Mouse (Mus musculus): Measurements from ENCODE around the gene Ddr2. TPM values are rescaled to one million over a fixed set of nuclear protein-coding genes. Genes with fewer than 3 reads are reported as not detected.
"Not testable (repeated sequence)": the region's sequence is repeated elsewhere in the genome, so short reads cannot be mapped to it uniquely, and the experiment has no call there.

The Ddr2 gene
- polyA plus RNA-seq, 1 experiment from 2014 or later = 0.91 TPM

- no peak overlapping the region for H3K4me2 ChIP-seq (ENCODE audit: low read depth, low read length)
- WGBS = 88% methylated on average over 10 of the region's 10 CpGs
- no peaks in the 10 kb centered on the region for H3K36me3 ChIP-seq (ENCODE audit: control insufficient read depth, insufficient read depth, low read length)
Measured at GRCm38 (mm10) chr1:170112261-170112660, 1.7 kb upstream of the Ddr2 start.

GRCm38 (mm10) chr1:170111651-170112226 lies 1.2 kb upstream of the Ddr2 start:
- Histone ChIP-seq H3K9ac (replicated peaks; ENCODE audit: low read depth, low read length) (no peak overlapping the region), H3K4me2 (ENCODE audit: low read depth, low read length) (no peak overlapping the region), H3K4me3 (ENCODE audit: low read depth, low read length) (no peak overlapping the region), H3K36me3 (ENCODE audit: control insufficient read depth, insufficient read depth, low read length) (no peaks in the 10 kb centered on the region), H3K27me3 (ENCODE audit: control insufficient read depth, insufficient read depth, low read length) (no peaks in the 10 kb centered on the region), H3K27ac (ENCODE audit: low read depth, low read length) (no peak overlapping the region), H3K4me1 (ENCODE audit: control insufficient read depth, insufficient read depth, low read length) (no peaks in the 10 kb centered on the region), H3K9me3 (ENCODE audit: control insufficient read depth, low read length) (no peaks in the 10 kb centered on the region)
- 88% methylated on average over 16 of the region's 16 CpGs for WGBS
- no peak for ATAC-seq (ENCODE audit: low read depth)

More at GRCm38 (mm10) chr1:170112261-170112660, 1.7 kb upstream of the Ddr2 start:
- no peak overlapping the region for H3K4me3 ChIP-seq (ENCODE audit: low read depth, low read length)
- no peaks in the 10 kb centered on the region for H3K4me1 ChIP-seq (ENCODE audit: control insufficient read depth, insufficient read depth, low read length)
- H3K27me3 ChIP-seq (ENCODE audit: control insufficient read depth, insufficient read depth, low read length) = no peaks in the 10 kb centered on the region
- H3K9me3 ChIP-seq (ENCODE audit: control insufficient read depth, low read length) = no peaks in the 10 kb centered on the region
- ATAC-seq (ENCODE audit: low read depth) = no peak
- H3K9ac ChIP-seq (replicated peaks; ENCODE audit: low read depth, low read length) = no peak overlapping the region
- no peak overlapping the region for H3K27ac ChIP-seq (ENCODE audit: low read depth, low read length)

- peak overlapping the region; percentile 34; the same call in 1 of the 2 replicates for H3K27ac ChIP-seq (ENCODE audit: low read depth, low read length)
- no peak overlapping the region for H3K4me2 ChIP-seq (ENCODE audit: low read depth, low read length)
- H3K4me1 ChIP-seq (ENCODE audit: control insufficient read depth, insufficient read depth, low read length) = no peaks in the 10 kb centered on the region
- H3K9me3 ChIP-seq (ENCODE audit: control insufficient read depth, low read length) = no peaks in the 10 kb centered on the region
- 86% methylated on average over 19 of the region's 19 CpGs for WGBS
- no peak overlapping the region; the same call in 1 of the 2 replicates for H3K4me3 ChIP-seq (ENCODE audit: low read depth, low read length)
- ATAC-seq (ENCODE audit: low read depth) = no peak
- H3K27me3 ChIP-seq (ENCODE audit: control insufficient read depth, insufficient read depth, low read length) = no peaks in the 10 kb centered on the region
- H3K36me3 ChIP-seq (ENCODE audit: control insufficient read depth, insufficient read depth, low read length) = no peaks in the 10 kb centered on the region
- H3K9ac ChIP-seq (replicated peaks; ENCODE audit: low read depth, low read length) = no peak overlapping the region
Measured at GRCm38 (mm10) chr1:170109776-170110515, 616 bp downstream of the Ddr2 start.

- not testable (repeated sequence) for H3K4me3 ChIP-seq (ENCODE audit: low read depth, low read length); H3K36me3 ChIP-seq (ENCODE audit: control insufficient read depth, insufficient read depth, low read length); ATAC-seq (ENCODE audit: low read depth); H3K27me3 ChIP-seq (ENCODE audit: control insufficient read depth, insufficient read depth, low read length); H3K9ac ChIP-seq (replicated peaks; ENCODE audit: low read depth, low read length); H3K4me2 ChIP-seq (ENCODE audit: low read depth, low read length); H3K27ac ChIP-seq (ENCODE audit: low read depth, low read length); H3K4me1 ChIP-seq (ENCODE audit: control insufficient read depth, insufficient read depth, low read length); H3K9me3 ChIP-seq (ENCODE audit: control insufficient read depth, low read length)
- WGBS = 98% methylated on average over 6 of the region's 6 CpGs
Measured at GRCm38 (mm10) chr1:170102814-170103213, 7.7 kb downstream of the Ddr2 start.

- H3K9ac ChIP-seq (replicated peaks; ENCODE audit: low read depth, low read length) = no peak overlapping the region
- H3K36me3 ChIP-seq (ENCODE audit: control insufficient read depth, insufficient read depth, low read length) = no peaks in the 10 kb centered on the region
- no peak overlapping the region for H3K4me2 ChIP-seq (ENCODE audit: low read depth, low read length)
- H3K9me3 ChIP-seq (ENCODE audit: control insufficient read depth, low read length) = no peaks in the 10 kb centered on the region
- no peaks in the 10 kb centered on the region for H3K4me1 ChIP-seq (ENCODE audit: control insufficient read depth, insufficient read depth, low read length)
- H3K27ac ChIP-seq (ENCODE audit: low read depth, low read length) = no peak overlapping the region
- 95% methylated on average over 7 of the region's 7 CpGs for WGBS
- H3K4me3 ChIP-seq (ENCODE audit: low read depth, low read length) = no peak overlapping the region
- H3K27me3 ChIP-seq (ENCODE audit: control insufficient read depth, insufficient read depth, low read length) = no peaks in the 10 kb centered on the region
- no peak for ATAC-seq (ENCODE audit: low read depth)
Measured at GRCm38 (mm10) chr1:170086631-170087030, 23.9 kb downstream of the Ddr2 start.

GRCm38 (mm10) chr1:170084151-170084796 lies 26.3 kb downstream of the Ddr2 start:
- H3K27ac ChIP-seq (ENCODE audit: low read depth, low read length) = no peak overlapping the region
- ATAC-seq (ENCODE audit: low read depth) = no peak
- no peaks in the 10 kb centered on the region for H3K36me3 ChIP-seq (ENCODE audit: control insufficient read depth, insufficient read depth, low read length)
- H3K27me3 ChIP-seq (ENCODE audit: control insufficient read depth, insufficient read depth, low read length) = no peaks in the 10 kb centered on the region
- H3K4me2 ChIP-seq (ENCODE audit: low read depth, low read length) = no peak overlapping the region
- H3K4me3 ChIP-seq (ENCODE audit: low read depth, low read length) = no peak overlapping the region
- H3K9me3 ChIP-seq (ENCODE audit: control insufficient read depth, low read length) = no peaks in the 10 kb centered on the region
- H3K9ac ChIP-seq (replicated peaks; ENCODE audit: low read depth, low read length) = no peak overlapping the region
- WGBS = 93% methylated on average over 12 of the region's 12 CpGs
- H3K4me1 ChIP-seq (ENCODE audit: control insufficient read depth, insufficient read depth, low read length) = no peaks in the 10 kb centered on the region

- Histone ChIP-seq H3K4me2 (ENCODE audit: low read depth, low read length) (no peak overlapping the region), H3K27ac (ENCODE audit: low read depth, low read length) (no peak overlapping the region), H3K9me3 (ENCODE audit: control insufficient read depth, low read length) (no peaks in the 10 kb centered on the region), H3K4me3 (ENCODE audit: low read depth, low read length) (no peak overlapping the region), H3K27me3 (ENCODE audit: control insufficient read depth, insufficient read depth, low read length) (no peaks in the 10 kb centered on the region), H3K36me3 (ENCODE audit: control insufficient read depth, insufficient read depth, low read length) (no peaks in the 10 kb centered on the region), H3K4me1 (ENCODE audit: control insufficient read depth, insufficient read depth, low read length) (no peaks in the 10 kb centered on the region), H3K9ac (replicated peaks; ENCODE audit: low read depth, low read length) (no peak overlapping the region)
- WGBS = 82% methylated on average over 1 of the region's 1 CpGs
- no peak for ATAC-seq (ENCODE audit: low read depth)
Measured at GRCm38 (mm10) chr1:170080907-170081306, 29.7 kb downstream of the Ddr2 start.

- Histone ChIP-seq H3K4me1 (ENCODE audit: control insufficient read depth, insufficient read depth, low read length) (no peaks in the 10 kb centered on the region), H3K9me3 (ENCODE audit: control insufficient read depth, low read length) (no peaks in the 10 kb centered on the region), H3K4me2 (ENCODE audit: low read depth, low read length) (no peak overlapping the region), H3K27me3 (ENCODE audit: control insufficient read depth, insufficient read depth, low read length) (no peaks in the 10 kb centered on the region), H3K4me3 (ENCODE audit: low read depth, low read length) (no peak overlapping the region), H3K9ac (replicated peaks; ENCODE audit: low read depth, low read length) (no peak overlapping the region), H3K27ac (ENCODE audit: low read depth, low read length) (no peak overlapping the region), H3K36me3 (ENCODE audit: control insufficient read depth, insufficient read depth, low read length) (no peaks in the 10 kb centered on the region)
- WGBS = 81% methylated on average over 2 of the region's 2 CpGs
- no peak for ATAC-seq (ENCODE audit: low read depth)
Measured at GRCm38 (mm10) chr1:170079465-170079864, 31.1 kb downstream of the Ddr2 start.

GRCm38 (mm10) chr1:170076339-170076738 lies 34.2 kb downstream of the Ddr2 start:
- Histone ChIP-seq H3K4me3 (ENCODE audit: low read depth, low read length) (no peak overlapping the region), H3K27ac (ENCODE audit: low read depth, low read length) (no peak overlapping the region), H3K4me2 (ENCODE audit: low read depth, low read length) (no peak overlapping the region), H3K9me3 (ENCODE audit: control insufficient read depth, low read length) (no peaks in the 10 kb centered on the region), H3K27me3 (ENCODE audit: control insufficient read depth, insufficient read depth, low read length) (no peaks in the 10 kb centered on the region), H3K9ac (replicated peaks; ENCODE audit: low read depth, low read length) (no peak overlapping the region), H3K36me3 (ENCODE audit: control insufficient read depth, insufficient read depth, low read length) (no peaks in the 10 kb centered on the region), H3K4me1 (ENCODE audit: control insufficient read depth, insufficient read depth, low read length) (no peaks in the 10 kb centered on the region)
- 87% methylated on average over 5 of the region's 5 CpGs for WGBS
- ATAC-seq (ENCODE audit: low read depth) = no peak
